Mouse (Mus musculus): ENCODE data around the gene Ptges2.

The Ptges2 gene

DNA sequence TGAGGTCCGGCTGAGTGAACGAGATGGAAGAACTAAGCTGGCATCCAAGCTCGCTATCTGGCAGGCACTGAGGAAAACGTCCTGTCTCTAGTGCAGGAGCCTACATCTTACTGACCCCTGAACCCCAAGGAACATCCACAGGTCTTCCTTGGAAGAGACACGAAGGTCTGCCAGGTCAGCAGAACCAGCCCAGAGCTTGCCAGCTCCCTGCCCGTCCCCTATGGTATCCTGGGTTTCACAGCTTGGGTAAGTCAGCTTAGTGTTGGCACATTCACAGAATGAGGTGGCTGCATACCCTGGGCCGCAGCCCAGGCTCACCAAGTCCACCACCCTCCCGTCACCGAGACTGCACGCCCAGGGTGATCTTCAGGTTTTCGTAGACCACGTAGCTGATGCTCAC is 20.1 kb downstream of the Ptges2 start:
- DNase-seq (ENCODE audit: low read depth): no peak

DNA sequence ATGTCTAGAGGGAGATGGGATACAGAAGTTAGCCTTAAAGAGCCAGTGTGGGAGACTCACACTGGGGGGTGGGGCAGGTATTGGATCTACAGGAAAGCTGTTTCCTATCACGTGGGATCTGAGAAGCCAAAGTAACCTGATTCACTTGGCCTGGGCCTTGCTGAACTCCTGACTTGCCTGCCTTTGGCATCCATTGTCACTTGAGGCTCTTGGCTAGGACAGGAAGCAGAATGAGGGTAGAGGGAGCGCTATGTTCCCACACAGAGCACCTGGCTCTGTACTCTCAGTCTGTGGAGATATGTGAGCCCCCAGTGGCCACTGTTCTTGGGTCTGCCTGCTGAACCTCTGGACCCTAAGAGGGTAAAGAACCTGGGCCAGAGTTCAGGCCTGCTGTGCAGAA is 20.9 kb downstream of the Ptges2 start:
- DNase-seq (ENCODE audit: low read depth): no peak

DNA sequence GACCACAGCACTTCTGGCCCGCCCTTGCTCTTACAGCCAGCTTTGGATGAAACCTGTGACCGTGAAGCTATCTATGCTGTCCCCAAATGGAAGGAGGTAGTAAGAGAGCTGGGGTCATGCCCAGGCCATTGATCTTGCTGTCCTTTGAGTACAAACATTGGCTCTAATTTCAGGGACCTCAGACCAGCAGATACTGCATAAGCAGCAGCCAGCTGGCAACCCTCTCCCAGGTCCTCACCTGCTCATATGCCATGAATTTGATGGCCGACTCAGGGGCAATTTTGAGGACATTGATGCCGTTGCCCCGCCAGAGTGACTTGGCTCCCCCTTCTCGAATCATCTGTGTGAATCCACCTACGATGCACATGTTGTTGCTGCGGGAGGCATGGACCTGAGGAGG is 21.8 kb downstream of the Ptges2 start:
- DNase-seq (ENCODE audit: low read depth): no peak

DNA sequence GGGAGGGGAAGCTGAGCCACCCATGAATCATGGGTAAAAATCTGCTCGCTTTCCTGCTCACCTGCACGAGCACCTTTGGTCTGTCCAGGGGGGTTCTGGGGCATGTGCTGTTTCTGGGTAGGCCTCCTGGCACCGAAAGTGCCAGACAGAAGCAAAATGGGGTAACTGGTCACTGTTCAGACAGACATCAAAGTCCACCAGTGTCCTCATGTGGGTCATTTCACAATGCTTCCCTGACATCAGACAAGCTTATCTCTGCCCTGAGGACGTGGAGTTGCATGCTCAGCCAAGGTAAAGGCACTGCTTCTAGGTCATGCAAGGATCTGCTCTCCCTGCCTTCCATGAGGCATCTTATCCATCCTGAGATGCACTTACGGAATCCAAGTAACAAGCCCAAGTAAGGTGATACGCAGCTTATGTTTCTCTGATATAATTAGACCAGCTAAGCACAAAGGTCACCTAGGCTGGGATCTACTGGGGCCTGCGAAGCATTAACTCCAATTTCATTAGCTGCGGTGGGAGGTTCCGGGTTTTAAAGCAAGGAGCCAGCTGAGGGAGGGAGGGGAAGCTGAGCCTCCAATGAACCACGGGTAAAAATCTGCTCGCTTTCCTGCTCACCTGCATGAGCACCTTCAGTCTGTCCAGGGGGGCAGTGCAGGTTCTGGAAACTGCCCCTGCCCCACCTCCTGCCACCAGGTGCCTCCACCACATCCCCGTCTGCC is 22.9 kb downstream of the Ptges2 start:
- no peak for DNase-seq (ENCODE audit: low read depth)

DNA sequence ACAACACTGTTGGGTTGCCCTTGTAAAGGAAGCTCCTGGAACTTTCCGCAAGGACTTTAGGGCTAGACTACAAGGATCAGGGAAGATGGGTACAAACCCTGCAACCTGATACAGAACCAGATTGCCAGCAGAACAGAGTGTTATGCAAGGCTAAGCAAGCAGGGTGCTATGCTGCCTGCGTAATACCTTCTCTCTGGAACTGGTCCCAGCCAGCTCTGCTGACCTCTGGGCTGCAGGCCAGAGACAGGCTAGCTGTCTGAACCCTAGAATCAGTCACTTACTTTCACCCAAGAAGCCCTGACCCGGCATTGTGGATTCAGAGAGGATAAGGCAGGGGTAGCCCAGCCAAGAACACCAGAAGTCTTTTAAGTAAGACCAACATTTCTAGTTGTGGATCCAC is 23.7 kb downstream of the Ptges2 start:
- no peak for DNase-seq (ENCODE audit: low read depth)

DNA sequence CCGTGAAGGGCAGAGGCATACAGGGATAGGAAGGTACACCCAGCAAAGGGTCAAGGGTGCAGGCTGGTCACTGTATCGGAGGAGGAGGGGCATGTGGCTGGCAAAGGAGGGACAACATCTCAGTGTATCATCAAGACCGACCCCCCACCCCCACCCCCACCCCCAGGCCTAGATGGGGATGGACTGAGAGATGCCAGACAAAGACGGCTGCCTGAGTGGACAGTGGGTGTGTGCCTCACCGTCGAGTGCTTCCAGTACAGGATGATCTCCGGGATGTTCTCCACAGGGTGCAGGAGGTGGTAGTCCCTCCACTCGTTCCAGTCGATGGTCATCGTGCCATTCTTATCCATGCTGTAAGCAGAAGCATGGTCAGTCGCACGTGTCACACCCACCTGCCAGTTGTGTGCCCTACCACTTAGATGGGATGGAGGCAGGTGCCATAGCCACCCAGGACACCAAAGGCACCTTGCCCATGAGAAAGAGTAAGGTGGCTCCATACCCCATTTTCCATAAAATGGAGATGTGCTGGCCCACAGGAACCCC is 24.4 kb downstream of the Ptges2 start:
- DNase-seq (ENCODE audit: low read depth): no peak

DNA sequence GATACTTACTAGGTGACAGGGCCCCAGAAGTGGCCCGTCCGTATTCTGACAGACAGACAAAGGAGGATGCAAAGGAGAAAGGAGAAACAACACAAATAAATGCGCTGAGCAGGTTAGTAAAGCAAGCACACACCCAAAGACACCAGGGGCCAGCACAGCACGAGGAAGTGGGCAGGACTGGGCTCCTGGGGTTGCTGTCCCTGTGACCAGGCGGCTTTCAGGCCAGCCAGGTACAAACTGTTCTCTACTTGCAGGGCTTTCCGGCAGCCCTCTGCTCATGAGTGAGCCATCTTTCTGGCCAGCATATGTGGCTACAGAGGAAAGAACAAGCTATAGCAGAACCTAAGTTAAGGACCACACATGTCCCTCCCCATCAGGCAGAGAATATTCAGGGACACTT is 25.0 kb downstream of the Ptges2 start:
- no peak for DNase-seq (ENCODE audit: low read depth)

DNA sequence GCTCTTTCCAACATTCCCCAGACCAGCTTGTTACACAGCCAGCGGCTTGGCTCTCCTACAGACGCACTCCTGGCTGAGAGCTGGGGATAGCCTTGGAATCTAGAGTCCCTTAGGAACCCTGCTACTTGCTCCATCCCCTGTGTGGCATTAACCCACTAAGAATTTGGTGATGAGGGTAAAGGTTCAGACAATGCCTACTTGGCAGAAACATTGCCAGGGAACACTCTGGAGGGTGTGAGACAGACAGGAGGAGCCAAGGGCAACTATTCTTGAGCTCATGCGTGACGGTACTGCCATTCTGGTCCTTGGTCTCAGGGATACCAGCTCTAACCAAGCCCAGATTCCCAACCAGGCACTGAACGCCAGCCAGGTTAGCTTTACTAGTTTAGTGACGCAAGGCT is 26.2 kb downstream of the Ptges2 start:
- no peak for DNase-seq (ENCODE audit: low read depth)

DNA sequence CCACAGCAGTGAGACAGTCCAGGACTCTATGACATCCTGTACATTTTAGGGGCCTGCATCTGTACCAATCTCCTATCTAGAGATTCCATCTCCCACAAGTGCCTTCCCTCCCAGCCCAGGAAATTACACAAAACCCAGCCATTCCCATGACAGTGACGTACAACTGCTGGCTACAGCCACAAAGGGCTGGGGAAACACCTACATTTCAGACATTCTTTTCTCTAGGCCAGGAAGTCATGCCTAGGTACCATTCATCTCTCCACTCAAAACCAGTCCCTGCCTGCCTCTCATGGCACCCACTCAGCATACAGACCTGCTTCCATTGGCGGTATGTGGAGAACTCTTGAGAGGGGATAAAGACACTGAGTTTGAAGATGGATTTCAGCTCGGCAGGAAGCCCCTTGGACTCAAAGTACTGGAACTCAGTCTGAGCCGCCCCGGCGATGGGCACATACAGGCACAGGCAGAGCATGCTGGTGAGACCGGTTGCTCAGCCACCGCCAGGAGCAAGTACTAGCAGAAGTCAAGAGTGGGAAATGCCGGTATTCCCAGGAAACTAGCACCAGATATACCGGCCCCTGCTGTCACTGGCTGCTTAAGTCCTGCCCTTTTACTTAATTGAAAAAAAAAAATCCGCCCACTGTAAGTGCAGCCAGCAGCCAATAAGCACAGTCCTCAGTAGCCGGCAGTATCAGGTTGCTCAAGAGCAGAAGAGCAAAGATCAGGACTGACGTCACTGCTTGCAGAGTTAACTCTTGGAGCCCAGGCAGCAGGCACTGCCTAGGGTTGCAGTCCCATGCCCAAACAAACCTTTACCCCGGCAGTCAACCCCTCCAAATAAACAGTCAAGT is 28.0 kb downstream of the Ptges2 start:
- peak; percentile 75 for DNase-seq (ENCODE audit: low read depth)

DNA sequence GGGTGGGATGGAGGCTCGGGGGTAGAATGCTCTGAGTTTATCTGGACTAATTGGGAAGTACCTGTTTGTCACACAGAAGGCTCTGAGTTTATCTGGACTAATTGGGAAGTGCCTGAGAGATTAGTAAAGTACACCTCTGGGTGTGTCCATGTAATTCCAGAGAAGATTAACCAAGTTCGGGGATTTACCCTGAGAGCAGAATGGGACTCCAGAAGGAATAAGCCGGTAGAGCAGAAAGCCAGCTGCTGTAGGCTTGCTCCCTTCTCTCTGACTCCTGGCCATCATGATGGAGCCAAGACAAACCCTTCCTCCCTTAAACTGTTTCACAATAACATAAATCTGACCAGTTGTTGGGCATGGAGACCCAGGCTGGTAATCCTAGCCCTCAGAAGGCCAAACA is 29.1 kb downstream of the Ptges2 start:
- no peak for DNase-seq (ENCODE audit: low read depth)

DNA sequence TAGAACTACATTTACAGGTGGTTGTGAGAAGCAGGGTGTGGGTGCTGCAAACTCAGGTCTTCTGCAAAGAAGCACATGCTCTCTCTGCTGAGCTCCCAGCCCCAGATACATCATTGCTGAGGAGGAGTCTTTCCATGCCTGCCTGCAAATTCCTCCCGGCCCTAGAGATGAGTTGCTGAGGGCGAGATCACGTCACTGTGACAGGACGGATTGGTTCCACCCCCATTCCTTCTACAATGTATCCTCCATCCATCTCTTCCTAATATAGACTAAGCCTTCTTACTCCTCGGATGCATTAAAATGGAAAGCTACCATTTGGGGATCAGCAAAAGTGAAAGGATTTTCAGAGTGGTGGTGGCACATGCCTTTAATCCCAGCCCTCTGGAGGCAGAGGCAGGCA is 29.9 kb downstream of the Ptges2 start:
- no peak for DNase-seq (ENCODE audit: low read depth)

DNA sequence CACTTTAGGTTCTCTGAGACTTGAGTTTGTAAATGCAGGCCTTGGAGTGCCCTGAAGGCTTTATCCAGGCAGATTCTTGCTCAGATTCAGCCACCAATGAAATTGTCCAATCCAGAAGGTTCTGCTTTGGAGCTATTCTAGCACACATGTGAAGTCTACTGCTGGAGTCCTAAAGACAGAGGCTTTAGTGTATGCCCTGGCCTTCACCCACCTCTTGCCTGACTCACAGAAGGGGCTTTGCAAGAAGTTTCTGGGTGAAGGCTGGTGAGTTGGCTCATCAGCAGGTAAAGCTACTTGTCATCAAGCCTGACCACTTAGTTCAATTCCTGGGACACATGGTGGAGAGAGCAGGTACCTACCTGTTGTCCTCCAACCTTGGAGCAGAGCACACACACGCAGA is 30.4 kb downstream of the Ptges2 start:
- no peak for DNase-seq (ENCODE audit: low read depth)

DNA sequence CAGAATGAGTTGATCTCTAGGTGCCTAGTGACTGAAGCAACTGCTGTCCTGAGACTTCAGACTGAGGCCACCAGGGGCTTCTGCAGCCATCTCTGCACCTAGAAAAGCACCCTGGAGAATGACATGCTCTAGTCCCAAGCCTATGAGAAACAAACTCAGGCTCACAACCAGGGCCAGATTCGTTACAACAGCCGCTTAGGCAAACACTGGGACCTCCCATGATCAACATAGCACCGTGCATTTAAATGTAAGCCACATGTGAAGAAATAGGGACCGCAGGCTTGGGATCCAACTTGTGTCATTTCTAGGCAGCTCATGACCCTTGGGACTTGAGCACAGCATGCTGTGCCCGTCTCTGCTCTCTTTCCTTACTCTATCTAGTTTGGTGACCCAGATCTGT is 32.0 kb downstream of the Ptges2 start:
- DNase-seq (ENCODE audit: low read depth): no peak

DNA sequence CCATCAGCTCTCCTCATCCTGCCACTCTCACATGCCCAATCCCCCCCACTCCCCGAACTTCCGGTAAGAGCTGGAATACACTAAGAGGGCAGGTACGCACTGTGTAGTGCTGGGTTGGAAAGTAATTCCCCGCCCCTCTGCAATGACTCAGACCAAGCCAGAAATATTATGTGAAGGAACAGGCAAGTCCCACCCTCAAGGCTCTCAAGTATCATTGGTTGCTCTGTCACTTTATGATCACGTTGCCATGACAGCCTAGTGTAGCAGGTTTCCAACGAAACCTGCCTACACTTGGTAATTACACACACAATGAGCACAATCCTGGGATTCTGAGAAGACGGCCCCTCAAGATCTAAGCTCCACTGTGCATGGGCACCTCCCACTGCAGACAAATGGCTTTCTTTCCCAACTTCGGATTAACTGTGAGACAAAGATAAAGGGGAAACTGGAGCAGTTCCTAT is 32.6 kb downstream of the Ptges2 start:
- no peak for DNase-seq (ENCODE audit: low read depth)

DNA sequence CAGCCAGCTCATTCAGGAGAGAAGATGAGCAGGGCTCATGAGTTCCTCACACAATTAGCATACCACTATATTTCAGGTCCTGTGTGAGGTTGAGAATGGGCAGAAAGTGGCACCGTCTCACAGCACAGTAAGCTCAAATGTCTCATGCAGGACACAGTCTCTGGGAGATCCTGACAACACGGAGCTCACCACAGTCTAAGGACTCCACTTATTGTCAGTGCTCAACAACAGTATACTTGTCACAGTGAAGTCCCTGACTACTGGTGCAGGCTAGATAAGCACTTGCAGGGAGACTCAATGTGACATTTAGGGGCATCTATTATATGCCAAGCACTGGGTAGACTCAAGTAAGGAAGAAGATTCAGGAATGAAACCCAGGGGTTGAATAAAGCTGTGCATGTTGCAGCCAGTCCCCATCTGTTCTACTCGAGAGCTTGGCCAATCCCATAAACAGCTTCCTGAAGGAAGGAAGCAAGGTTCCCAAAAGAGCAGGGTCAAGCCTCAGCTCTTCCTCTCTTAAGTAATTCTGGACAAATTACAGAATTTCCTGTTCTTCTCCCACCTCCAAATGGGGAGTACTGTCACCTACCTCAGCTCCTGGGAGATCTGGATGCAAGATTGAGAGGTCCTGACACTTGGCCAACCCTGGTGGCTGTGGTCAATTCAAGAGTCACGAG is 33.7 kb downstream of the Ptges2 start:
- no peak for DNase-seq (ENCODE audit: low read depth)

DNA sequence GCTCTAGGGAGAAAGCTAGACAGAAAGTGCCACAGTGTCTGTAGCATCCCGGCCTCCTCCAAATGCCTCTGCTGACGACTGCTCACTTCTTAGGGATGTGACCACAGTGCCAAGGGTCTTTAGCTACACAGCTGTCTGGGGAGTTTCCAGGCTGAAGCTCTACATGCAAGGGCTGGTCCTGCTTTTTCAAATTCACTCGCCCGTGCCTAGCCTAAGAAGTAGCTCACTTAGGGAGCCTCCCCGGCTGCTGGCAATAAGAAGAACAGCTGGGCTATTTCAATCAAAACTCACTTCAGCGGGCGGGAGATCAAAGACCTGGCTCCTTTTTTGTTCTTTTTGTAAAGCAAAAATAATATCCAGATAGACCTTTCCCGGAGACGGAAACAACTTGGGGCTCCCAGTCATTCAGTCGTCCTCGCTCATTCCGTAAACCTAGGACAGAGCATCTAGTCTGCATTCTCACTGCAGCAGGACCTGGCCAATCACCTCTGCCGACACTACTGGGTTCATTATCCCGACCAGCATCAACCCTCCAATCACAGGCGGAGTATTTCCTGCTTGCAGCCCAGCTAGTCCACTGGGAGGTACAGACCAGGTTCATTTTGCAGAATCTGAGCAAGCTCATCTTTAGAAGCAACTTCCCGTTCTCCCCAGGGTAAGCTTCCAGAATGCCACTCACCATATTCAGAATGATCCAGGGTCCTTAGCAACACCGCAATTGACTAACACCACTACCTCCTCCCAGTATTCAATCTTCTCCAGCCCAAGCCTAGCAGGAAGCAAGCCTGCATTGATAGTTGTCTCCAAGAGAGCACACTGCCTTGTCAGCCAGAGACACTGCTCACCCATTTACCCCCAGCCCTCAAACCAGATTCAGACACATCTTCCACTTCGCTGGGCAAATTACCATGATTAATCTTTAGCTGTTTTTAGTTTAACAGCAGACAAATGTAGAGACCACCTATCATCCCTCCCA is 35.3 kb downstream of the Ptges2 start:
- no peak for DNase-seq (ENCODE audit: low read depth)

DNA sequence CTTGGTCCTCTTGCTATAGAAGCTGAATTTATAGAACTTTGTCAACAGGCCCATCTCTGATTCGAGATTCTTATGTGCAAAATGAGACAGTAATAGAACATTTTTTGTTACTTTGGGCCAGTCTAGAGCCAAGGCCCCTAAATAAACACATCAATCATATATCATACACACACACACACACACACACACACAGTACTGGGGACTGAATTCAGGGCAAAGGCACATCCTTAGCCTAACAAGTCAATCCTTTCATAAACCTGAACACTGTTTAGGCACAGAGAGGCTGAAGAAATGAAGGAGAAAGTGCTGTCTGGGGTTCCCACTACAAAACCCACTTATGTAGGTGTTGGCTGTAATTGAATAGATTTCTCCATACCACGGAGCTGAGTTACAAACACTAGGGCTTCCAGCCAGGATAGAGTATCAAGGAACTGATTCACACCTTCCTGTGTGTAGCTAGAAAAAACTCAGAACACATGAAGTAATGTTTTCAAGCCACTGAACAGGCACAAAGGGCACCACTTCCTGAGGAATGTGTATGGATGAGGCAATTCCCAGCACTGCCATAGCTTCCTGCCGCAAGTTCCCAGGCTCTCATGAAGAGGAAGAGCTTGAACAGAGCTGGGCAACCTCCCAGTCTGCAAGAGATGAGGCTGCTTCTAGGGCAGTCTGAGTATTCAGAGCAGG is 41.1 kb downstream of the Ptges2 start:
- no peak for DNase-seq (ENCODE audit: low read depth)

DNA sequence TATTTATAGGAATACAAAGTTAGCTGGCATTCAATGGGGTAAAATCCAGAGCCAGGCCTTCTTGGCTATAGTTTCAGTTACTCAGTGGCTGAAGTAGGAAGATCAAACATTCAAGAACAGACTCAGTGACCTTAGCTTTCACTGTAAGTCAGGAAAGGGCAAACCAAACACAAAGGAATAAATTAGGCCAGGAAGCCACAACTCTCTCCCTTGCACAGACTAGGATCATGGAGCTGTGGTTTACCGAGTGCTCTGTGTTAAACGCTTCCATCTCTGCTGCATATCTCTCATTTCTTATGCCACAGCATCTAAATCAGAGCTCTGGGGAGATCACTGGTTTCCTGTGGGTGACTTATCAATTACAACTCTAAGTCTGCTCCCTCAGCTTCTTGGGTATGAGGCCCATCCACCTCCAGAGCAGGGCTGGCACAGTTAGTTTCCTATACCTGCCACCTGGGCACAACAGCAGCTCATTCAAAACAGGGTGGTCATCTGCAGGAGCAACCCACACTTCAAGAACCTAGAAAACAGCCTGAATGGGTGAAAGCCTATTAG is 42.0 kb downstream of the Ptges2 start:
- no peak for DNase-seq (ENCODE audit: low read depth)

DNA sequence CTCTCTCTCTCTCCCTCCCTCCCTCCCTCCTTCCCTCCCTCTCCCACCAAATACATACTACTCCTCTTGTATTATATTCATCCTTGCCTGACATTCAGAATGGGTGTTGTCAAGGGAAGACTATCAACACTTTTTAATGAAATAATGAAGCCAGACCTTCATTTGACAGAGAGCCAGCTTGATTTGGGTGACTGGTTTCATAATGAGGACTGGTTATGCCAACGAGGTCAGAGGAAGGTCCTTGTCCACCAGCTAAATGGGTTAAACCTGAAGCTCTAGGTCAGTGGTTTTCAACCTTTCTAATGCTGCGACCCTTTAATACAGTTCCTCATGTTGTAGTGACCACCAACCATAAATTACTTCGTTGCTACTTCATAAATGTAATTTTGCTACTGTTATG is 43.0 kb downstream of the Ptges2 start:
- no peak for DNase-seq (ENCODE audit: low read depth)

DNA sequence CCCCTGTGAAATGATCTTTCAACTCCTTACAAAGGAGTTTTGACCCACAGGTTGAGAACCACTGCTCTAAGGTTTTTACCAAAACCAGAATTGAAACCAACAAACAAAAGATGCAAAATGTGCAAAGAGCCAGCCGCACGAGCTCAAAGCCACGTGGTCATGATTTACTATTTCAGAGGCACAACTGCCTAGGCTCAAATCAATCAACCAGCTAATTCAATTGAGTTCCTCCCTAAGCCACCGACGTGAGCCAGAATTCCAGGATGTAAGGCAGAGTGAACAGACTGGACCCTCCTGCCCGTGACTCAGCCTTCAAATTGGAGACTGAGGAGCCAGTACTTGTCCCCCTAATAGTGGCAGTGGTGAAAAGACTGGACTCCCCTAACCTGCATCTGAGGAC is 43.5 kb downstream of the Ptges2 start:
- DNase-seq (ENCODE audit: low read depth): no peak

DNA sequence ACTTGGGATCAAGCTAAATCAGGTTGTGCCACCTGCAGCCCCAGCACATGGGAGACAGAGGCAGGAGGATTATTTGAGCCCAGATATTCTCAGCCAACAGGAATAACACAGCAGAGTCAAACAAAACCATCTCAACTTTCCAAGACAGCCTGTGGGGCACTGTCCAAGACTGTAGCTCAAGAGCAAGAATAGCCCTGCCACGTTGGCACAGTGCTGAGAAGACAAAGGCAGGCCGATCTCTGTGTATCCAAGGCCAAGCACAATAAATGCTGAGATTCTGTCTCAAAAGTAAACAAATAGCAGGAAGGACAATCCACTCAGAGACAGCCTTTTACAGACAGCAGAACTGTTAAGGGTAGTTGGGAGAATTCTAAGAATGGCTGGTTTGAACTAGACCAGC is 44.5 kb downstream of the Ptges2 start:
- no peak for DNase-seq (ENCODE audit: low read depth)
